Mouse (Mus musculus) frontal cortex, adult (tissue): Measurements from ENCODE around the gene Sik3.
A peak's percentile ranks its signal among the peaks of the same experiment; 100 is the strongest.

Experiments used
- ATAC-seq: cut with Nextera tagmentation; 2 replicates; pipeline ENCODE4 v1.9.2; 2017; ENCODE audit warnings: mild to moderate bottlenecking, moderate library complexity, mixed read lengths; ENCODE audit not compliant: low TSS enrichment

Sik3 gene

GRCm38 (mm10) chr9:46224945-46225660, 212.5 kb downstream of the Sik3 start:
- no peak for ATAC-seq

DNA sequence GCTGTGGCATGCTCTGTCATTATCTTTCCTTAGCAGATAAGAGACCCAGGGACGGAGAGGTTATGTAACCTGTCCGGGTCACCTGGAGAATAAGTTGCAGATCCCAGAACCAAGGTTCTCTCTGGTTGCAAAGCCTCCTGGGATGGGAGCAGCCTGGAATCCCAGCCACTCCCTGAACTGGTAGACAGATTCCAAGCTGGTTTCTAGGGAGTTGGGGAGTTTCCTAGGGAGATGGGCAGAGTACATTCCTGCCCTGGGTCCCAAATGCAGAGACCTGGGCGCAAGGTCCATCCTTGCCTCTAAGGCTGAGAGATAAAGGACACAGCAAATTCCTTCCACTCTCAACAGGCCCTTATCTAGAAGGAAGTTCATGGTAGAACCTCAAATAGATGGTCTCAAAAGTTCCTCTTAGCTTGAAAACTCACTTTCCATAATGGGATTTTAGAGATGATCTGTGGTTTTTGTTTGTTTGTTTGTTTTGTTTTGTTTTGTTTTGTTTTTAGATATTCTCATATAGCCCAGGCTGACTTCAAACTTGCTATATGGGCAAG, 214.5 kb downstream of the Sik3 start:
- no peak for ATAC-seq

GRCm38 (mm10) chr9:46228491-46228890, 215.9 kb downstream of the Sik3 start, which contains the start of gene Apoa1:
Gene Apoa1 (plus strand): TSS chr9:46228580.
- no peak for ATAC-seq

DNA sequence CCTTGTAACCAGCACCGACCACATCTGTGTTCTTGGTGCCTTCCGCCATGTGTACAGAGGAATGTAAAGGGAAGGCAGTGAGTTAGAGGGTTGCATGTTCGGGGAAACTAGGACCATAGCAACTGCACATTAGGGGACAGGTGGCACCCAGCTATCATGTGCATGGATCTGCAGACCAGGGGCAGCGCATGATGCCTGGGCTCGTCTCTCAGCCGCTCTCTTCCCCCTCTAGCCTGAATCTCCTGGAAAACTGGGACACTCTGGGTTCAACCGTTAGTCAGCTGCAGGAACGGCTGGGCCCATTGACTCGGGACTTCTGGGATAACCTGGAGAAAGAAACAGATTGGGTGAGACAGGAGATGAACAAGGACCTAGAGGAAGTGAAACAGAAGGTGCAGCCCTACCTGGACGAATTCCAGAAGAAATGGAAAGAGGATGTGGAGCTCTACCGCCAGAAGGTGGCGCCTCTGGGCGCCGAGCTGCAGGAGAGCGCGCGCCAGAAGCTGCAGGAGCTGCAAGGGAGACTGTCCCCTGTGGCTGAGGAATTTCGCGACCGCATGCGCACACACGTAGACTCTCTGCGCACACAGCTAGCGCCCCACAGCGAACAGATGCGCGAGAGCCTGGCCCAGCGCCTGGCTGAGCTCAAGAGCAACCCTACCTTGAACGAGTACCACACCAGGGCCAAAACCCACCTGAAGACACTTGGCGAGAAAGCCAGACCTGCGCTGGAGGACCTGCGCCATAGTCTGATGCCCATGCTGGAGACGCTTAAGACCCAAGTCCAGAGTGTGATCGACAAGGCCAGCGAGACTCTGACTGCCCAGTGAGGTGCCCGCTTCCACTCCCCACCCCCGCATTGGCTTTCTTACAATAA, 217.2 kb downstream of the Sik3 start:
- ATAC-seq = peak; percentile 96

- ATAC-seq = peak; percentile 38
Measured at GRCm38 (mm10) chr9:46230450-46230975, 217.9 kb downstream of the Sik3 start.

DNA sequence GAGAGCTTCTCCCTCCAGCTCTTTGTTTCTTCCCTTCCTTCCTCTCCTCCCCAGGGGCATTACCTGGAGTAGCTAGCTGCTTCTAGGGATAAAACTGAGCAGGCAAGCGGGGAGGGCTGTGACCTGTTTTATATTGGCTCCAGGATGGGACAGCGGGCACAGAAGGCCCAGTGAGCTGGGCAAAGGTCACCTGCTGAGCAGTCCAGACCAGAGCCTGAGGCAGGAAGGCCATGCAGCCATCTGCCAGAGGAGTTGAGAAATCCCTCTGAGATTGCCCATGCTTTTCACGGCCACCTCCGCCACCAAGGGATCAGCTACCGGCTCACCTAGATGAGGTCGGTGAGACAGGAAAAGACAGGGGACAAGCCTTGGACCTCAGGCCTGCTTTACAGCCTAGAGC, 222.6 kb downstream of the Sik3 start:
- no peak for ATAC-seq

DNA sequence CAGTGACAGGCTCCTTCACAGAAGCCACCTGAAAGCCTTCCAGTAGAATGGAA, 222.8 kb downstream of the Sik3 start, which contains the start of gene Apoc3:
Apoc3 (minus strand) TSS at position 41 of the 53 bp plus-strand sequence.
- ATAC-seq = no peak

DNA sequence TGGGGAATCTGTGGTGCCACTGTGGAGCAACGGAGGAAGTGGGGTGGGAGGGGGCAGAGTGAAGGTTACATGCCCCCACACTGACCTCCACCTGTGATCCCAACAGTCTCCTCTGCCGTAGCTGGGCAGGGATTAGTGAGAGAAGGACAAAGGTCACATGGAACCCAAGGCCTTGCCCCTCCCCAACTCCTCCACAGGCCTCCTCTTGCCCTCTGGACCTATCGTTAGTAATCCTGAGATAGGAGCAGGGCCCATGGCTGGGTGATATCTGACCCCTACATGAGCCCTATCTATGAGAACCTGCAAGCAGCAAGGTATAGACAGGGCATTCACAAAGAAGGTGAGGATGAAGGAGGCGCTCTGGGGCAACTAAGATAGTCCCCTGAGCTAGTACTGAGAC, 223.0 kb downstream of the Sik3 start:
- ATAC-seq = no peak

GRCm38 (mm10) chr9:46238850-46239249, 226.2 kb downstream of the Sik3 start:
- ATAC-seq = no peak

DNA sequence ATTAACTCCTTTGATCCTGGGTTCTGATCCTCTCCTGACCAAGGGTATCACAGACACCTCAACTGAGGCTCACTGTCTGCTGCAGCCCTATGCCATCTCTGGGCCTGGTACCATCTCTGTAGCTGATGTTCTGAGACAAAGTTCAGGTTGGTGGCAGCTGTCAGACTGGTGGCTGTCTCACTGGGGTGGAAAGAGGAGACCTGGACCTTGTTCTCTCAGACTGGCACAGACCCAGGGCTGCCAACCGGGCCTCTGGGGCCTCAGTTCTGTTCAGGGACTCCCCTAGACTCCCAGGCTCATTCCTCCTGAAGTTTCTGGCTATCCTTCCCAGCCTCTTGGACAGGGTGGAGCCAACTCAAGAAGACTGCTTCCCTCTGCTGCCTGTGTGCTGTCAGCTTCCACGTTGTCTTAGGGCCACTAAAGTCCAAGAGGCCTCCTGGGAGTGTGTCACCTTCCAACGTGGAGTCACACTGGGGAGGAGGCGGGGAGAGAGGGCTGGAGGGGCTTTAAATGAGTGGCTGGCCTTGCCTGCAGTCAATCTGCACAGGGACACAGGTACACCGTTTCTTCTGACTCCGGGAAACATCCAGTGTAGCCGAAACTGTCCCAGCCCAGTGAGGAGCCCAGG, 228.0 kb downstream of the Sik3 start, which contains the start of gene Apoa4:
Apoa4 (plus strand) TSS at position 171 of the 628 bp plus-strand sequence.
- ATAC-seq = no peak

- ATAC-seq = no peak
Measured at GRCm38 (mm10) chr9:46241818-46242217, 229.2 kb downstream of the Sik3 start.

DNA sequence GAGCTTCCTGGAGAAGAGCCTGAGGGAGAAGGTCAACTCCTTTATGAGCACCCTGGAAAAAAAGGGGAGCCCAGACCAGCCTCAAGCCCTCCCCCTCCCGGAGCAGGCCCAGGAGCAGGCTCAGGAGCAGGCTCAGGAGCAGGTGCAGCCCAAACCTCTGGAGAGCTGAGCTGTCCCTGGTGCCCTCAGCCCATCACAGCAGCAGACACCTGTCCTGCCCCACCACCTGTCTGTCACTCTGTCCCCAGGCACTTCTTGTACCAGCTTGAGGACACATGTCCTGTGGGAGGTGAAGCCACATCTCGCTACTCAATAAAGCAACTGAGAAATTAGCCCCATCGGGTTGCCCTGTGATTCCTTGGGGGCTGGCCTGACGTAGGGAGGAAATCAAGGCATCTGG, 230.5 kb downstream of the Sik3 start:
- ATAC-seq = no peak

GRCm38 (mm10) chr9:46243584-46243983, 231.0 kb downstream of the Sik3 start:
- ATAC-seq = no peak

- peak; percentile 98 for ATAC-seq
Measured at GRCm38 (mm10) chr9:46246752-46247324, 234.2 kb downstream of the Sik3 start.

GRCm38 (mm10) chr9:46256177-46256576, 243.6 kb downstream of the Sik3 start:
- no peak for ATAC-seq

- no peak for ATAC-seq
Measured at GRCm38 (mm10) chr9:46256658-46257385, 244.2 kb downstream of the Sik3 start.

DNA sequence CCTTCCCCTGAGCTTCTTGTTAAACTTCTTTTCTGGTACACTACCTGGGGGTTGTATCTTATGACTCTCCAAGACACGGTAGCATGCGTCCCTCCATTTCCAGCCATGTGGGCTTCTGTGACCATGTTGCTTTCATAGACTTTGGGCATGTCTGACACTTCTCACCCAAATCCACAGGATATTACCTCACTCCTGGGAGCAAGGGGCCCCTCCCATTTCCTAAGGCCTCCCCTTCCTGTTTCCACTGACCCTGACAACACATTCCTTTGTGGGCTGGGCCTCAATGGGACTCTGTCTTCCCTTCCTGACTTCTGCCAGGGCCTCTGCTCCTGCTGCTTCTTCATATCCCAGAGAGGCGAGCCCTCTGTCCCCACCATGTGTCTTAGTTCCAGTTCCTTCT, 244.9 kb downstream of the Sik3 start:
- no peak for ATAC-seq

- no peak for ATAC-seq
Measured at GRCm38 (mm10) chr9:46259111-46259510, 246.5 kb downstream of the Sik3 start.

GRCm38 (mm10) chr9:46261131-46261530, 248.5 kb downstream of the Sik3 start:
- no peak for ATAC-seq

DNA sequence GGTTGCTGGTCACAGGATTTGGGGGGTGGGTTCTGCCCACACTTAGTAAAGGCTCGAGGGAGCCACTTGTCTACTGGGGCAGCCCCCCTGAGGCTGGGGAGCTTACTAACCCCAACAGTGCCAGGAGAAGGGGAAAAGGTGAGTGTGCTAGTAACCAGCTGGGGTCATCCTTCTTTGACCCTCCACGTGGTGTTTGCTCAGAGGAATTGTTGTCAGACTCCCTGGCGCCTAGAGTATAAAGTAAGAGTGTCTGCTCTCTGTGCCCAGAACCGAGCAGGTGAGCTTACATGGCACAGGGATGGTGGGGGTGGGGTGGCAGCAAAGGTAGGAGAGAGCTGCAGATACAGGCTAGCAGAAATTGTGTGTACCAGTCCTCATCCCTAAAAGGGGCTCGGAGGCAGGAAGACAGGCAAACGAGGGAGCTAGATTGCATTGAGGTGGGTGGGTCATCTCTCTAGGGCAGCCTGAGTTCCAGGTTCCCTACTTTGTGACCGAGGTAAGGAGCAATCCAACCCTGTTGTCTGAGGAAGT, 255.8 kb downstream of the Sik3 start, which contains the start of gene Apoa5:
Apoa5 (plus strand) TSS at position 291 of the 531 bp plus-strand sequence.
- no peak for ATAC-seq

DNA sequence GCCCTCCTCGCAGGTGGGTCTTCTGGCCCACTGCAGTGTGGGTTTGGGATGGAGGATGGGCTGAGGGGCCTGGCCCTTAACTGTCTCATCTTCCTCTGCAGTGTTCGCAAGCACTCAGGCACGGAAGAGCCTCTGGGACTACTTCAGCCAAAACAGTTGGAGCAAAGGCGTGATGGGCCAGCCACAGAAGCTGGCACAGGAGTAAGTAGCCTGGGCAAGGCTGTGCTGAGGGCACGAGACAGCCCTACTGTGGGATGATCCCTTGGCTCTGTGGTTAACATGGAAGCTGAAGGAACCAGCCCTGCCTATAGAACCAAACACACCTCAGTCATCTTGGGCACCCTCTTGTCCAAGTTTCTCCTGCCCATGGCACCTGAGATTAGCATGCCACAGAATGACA, 256.5 kb downstream of the Sik3 start:
- no peak for ATAC-seq
